Mouse (Mus musculus): ENCODE results near the gene Crtap.

The Crtap gene

DNA sequence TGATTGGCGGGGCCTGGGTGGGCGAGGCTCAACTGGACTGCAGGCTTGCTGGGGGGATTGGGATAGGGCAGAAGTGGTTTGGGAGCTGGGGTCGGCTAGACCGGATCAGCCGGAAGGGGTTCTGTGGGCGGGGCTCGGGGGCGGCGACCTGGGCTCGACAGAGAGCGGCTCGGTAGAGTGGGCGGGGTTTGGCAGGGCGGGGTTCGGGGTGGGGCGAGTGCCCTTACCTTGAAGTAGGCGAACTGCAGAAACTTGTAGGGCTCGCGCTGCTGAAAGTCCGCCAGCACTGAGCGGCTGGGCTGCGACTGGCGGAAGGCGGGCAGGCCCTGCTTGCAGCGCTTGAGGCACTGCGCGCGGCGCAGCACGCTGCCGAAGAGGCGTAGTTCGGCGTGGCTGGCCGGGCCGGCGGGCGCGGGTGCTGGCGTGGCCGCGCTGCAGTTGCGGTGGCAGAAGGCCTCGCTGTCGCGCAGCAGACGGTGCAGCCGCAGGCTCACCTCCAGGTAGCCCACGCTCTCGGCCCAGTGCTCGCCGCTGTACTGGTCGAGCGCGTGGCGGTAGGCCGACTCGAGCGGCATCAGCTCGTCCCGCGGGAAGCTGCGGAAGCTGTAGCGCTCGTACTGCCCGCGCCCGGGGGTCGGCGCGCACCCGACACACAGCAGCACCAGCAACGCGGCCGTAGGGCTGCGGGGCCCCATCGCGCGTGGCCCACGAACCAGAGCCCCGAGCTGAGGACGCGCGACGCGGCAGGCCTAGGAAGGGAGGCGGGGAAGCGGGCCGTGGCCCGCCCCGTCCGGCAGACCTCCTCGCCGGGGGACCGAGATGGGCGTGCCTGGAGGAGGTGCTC is at the start of gene Crtap:
Crtap (minus strand) TSS at position 771 of the 844 bp plus-strand sequence.
- DNase-seq = peak; percentile 73

- peak; percentile 52 for DNase-seq
Measured at GRCm38 (mm10) chr9:114435668-114436067, 45.2 kb upstream of the Crtap start.

- DNase-seq = no peak
Measured at GRCm38 (mm10) chr9:114428103-114428834, 37.8 kb upstream of the Crtap start.

GRCm38 (mm10) chr9:114427425-114427824 is 37.0 kb upstream of the Crtap start:
- DNase-seq = no peak

- DNase-seq = no peak
Measured at GRCm38 (mm10) chr9:114426201-114426600, 35.7 kb upstream of the Crtap start.

- no peak for DNase-seq
Measured at GRCm38 (mm10) chr9:114425576-114425975, 35.1 kb upstream of the Crtap start.

- DNase-seq = no peak
Measured at GRCm38 (mm10) chr9:114421797-114422196, 31.3 kb upstream of the Crtap start.

- DNase-seq = no peak
Measured at GRCm38 (mm10) chr9:114421045-114421444, 30.6 kb upstream of the Crtap start.

- no peak for DNase-seq
Measured at GRCm38 (mm10) chr9:114420443-114420842, 30.0 kb upstream of the Crtap start.

GRCm38 (mm10) chr9:114418187-114418586 is 27.7 kb upstream of the Crtap start:
- DNase-seq = peak; percentile 58

GRCm38 (mm10) chr9:114416646-114417517 is 26.4 kb upstream of the Crtap start:
- peak; percentile 71 for DNase-seq

GRCm38 (mm10) chr9:114415701-114416100 is 25.2 kb upstream of the Crtap start:
- DNase-seq = peak; percentile 55

DNA sequence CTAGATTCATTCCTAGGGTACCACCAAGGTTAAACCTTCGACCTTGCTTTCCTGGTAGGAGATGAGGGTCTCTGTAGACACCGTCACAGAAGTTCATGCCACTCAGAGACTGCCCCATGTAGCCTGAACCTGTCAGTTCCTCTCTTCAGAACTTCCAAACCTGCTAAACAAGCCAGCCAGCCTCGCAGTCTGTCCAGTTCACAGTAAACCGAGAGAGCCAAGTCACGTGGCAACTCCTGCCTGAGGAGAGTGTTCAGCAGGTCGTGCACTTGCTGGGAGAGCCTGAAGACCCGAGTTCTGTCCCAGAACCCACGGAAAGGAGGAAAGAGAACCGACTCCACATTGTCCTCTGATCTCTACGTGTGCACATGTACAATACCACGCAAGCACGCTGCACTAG is 23.4 kb upstream of the Crtap start:
- peak; percentile 74 for DNase-seq

GRCm38 (mm10) chr9:114412406-114412805 is 21.9 kb upstream of the Crtap start:
- no peak for DNase-seq

DNA sequence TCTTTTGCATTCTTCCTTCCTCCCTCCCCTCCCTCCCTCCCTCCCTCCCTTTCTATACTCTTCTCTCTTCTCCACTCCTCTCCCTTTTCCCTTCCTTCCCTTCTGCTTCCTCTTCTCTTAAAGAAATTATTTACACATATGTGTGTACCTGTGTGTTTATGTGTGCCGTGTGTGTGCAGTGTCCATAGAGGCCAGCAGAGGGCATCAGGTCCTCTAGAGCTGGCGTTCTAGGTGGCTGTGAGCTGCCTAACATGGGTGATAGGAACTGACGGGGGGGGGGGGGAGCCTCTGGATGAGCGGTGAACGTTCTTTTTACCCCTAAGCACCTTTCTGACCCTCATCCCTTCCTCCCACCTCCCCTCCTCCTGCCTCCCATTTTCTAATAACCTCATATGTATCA is 20.8 kb upstream of the Crtap start:
- DNase-seq = no peak

GRCm38 (mm10) chr9:114410313-114410862 is 19.9 kb upstream of the Crtap start:
- DNase-seq = peak; percentile 53

- peak; percentile 92 for DNase-seq
Measured at GRCm38 (mm10) chr9:114407676-114408075, 17.2 kb upstream of the Crtap start.

DNA sequence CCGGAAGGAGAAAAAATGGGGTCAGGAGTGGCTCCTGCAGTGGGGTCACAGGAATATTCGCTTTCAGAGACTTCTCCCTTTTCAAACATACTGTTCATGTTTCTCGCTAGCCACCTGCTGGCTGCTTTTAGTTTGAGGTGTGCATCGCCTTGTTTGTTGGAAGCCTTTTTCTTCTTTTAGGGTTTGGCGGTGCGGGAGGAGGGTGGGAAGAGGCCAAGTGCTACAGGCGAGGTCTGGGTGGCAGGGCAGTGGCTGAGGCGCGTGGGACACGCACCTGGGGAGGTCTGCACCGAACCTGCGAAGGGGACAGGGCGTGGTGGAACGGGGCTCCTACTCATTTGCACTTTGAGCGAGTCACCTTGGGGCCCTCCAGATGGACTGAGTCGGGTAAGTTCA is 11.2 kb upstream of the Crtap start:
- peak; percentile 79 for DNase-seq

DNA sequence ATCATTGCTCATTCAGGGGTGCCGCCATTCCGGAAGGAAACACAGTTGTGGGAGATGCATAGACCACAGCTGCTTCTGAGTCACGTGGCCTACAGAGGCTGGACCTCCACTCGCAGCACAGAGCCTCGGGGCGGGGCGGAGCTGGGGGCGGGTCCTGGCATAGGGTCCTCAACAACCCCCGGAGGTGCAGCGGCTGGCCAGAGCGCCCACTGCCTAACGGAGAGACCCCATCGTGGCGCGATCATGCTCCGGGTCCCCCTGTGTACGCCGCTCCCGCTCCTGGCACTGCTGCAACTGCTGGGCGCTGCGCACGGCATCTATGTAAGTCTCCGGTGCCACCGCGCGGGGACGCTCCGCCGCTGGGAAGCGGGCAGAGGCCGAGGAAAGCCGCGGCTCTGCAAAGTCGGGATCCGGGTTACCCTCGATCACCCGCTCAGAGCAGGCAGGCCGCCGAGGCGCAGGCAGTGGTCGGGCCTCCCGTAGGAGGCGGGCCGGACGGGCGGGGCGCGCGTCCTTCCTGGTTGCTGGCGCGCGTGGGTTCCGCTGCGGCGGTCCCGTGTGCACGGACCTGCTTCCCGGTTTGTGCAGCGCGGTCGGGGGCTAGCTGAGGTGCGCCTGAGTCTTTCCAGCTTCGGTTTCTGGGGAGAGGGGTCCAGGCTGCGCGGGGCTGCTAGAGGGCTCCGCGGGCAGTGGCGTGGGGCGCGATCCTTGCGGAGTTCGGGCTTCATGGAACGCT is 10.6 kb upstream of the Crtap start, which contains the start of the genes Glb1 and Tmppe:
Glb1 (plus strand) TSS at position 128 of the 736 bp plus-strand sequence.
Tmppe (plus strand) TSS at position 157 of the 736 bp plus-strand sequence.
- peak; percentile 87 for DNase-seq

DNA sequence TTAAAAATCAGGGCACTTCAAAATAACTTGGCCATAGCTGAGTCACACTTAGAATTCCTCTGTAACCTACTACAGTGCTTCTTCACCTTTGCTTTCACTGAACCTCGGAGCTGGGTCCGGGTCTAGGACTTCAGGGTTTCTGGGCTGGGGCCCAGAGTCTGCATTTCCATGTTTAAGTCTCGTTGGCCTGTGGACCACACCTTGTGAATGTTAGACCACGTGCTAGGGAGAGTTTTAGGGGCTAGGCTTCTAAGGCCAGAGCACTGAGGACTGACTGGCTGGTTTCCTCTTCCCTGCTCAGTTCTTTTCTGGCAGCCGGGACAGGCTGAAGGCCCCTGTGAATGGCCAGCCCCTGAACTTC is 10.1 kb upstream of the Crtap start:
- DNase-seq = no peak

- DNase-seq = no peak
Measured at GRCm38 (mm10) chr9:114399680-114400079, 9.2 kb upstream of the Crtap start.

GRCm38 (mm10) chr9:114395258-114395657 is 4.8 kb upstream of the Crtap start:
- no peak for DNase-seq
